Mouse (Mus musculus): Measurements from ENCODE around the gene Pabpn1.

Gene Pabpn1

DNA sequence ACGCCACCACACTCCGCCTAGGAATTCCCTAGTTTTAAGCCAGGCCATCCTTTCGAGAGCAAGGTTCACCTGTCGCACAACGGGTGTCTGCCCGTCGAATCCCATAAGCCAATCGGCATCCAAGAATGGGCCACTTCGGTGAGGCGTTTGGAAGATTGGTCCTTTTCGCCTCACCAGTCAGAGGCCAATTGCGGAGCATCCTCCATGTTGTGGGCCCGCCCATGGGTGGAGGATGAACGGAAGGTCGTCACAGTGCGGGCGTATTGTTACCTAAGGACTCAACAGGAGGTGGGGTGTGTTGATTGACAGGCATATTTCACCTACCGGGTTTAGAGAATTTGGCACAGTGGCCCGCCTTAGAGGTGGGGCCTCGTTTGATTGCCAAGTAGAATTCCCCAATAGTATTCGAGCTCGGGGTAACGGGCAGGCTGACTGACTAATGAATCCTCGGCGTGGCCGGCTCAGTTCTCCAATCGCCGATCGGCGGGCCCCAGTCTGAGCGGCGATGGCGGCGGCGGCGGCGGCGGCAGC, 1.4 kb downstream of the Pabpn1 start:
- DNase-seq (ENCODE audit: low spot score in 2 of 2) = peak; percentile 90 to 93

DNA sequence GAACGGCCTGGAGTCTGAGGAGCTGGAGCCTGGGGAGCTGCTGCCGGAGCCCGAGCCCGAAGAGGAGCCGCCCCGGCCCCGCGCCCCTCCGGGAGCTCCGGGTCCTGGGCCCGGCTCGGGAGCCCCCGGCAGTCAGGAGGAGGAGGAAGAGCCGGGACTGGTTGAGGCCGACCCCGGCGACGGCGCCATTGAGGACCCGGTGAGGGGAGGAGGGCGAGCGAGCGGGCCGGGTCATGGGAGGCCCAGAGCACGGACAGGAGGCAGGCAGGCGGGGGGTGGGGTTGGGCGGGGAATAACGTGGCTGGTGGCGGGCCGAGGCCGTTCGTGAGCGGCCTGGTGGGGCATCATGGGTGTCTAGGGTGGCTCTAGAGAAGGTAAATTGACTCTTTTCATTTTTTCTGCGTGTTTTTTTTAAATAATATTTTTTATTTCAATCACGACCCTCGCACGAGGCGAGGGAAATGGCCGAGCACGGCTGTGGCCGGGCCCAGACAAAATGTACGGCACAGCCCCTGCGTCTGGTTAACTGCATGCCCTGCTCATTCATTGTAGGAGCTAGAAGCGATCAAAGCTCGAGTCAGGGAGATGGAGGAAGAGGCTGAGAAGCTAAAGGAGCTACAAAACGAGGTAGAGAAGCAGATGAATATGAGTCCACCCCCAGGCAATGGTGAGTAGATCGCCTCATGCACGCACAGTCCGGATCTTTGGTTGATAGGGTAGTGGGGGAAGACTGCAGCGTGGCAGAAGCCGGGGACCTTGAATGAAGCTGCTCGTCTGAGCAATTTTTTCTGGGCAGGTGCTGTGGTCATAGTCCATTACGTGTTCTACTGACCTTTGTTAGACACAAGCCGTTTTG, 2.2 kb downstream of the Pabpn1 start:
- peak in 1 of 2 experiments; percentile 49 for DNase-seq (ENCODE audit: low spot score in 2 of 2)

DNA sequence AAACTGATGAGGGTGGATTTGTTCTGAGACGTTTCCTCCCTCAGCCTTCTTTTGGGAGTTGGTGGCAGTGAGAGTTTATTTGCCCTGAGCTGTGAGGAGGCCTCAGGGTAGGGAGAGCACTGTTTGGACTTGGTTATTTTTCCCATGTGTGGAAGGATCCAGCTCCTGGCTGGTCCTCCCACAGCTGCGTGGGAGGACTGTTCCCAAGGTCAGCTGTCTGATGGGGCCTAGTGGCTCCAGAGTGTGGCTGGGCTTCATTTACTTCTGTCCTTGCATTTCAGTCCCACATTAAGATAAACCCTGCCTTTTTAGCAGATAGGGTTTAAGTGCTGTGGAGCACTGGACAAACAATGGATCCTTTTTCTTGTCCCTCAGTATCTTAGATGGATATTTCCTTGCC, 5.1 kb downstream of the Pabpn1 start:
- no peak for DNase-seq (ENCODE audit: low spot score in 2 of 2)

DNA sequence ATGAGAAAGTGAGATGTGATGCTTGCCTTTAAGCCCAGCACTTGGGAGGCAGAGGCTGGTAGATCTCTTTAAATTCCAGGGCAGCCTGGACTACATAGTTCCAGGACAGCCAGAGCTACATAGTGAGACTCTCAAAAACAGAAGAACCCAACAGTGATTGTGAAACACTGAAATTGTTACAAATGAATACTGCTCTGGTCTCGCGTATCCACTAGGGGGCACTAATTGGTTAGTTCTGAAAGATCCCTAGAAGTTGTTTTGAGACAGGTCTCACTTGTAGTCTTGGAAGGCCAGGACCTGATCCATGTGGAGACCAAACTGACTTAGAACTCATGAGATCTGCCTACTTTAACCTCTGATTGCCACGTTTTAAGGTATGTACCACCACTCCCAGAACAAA, 8.1 kb downstream of the Pabpn1 start:
- peak in 1 of 2 experiments; percentile 35 for DNase-seq (ENCODE audit: low spot score in 2 of 2)

DNA sequence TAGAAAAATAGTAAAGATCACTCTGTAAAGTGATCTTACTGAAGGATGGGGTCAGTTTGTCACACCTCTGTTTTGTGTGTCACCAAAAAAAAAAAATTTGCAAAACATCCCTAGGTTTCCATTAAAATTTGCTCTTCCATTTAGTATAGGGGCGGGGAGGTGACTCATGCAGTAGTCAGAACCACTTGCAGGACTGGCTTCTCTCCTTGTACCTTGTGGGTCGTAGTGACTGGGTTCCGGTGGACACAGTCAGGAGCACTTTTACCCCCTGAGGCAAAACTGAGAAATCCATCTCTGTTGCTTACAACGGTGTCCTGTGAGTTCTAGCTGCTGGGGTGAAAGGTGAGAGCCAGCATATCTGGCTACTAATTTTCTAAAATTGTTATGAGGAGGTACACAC, 11.3 kb downstream of the Pabpn1 start:
- DNase-seq (ENCODE audit: low spot score in 2 of 2) = no peak

DNA sequence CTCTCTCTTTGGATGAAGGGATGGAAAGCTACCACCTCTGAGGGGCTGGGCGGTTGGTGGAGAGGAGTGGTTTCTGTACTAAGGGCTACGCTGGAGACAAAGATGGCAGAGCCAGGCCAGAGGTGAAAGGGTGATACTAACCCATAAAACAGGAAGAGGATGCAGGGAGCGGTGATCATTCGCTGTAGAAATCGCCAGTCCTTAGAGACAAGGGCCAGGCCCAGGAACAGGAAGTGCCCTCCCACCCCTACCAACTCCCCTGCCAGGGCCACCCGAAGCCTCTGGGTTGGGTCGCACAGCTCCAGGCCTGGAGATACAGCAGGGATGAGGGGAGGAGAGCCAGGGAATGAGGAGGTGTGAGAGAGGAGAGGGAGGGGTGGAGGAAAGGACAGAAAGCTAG, 16.4 kb downstream of the Pabpn1 start:
- DNase-seq (ENCODE audit: low spot score in 2 of 2) = no peak

DNA sequence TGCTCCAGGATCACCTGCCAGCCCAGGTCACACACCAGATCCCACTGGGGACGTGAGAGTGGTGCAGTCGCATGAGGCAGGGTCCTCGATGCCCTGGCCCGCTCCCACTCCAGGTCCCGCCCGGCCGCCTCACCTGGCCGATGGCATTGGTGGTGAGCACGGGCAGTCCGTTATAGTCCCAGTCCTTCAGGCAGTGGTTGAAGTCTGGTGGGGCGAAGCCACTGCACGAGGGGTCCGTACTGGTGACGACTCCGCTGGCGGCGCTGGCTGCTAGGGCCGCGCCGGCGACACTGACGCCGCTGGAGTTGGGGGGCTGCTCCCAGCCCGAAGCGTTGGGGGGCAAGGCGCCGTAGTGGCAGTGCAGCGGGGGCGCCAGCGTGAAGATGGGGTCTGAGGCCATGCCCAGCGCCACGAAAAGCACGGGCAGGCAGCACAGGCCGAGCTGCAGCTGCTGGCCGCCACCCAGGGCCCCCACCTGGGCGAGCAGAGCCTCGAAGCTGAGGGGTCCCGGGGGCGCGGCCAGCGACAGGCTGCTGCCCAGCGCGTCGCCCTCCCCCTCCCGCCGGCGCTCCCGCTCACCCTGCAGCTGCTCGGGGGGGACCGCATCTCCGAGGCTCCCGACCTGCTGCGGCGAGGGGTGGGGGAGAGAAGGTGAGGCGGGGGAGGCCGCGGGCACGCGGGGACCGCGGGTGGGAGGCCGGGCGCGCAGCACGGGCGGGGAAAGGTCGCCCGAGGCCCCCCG, 20.0 kb downstream of the Pabpn1 start:
- no peak for DNase-seq (ENCODE audit: low spot score in 2 of 2)

DNA sequence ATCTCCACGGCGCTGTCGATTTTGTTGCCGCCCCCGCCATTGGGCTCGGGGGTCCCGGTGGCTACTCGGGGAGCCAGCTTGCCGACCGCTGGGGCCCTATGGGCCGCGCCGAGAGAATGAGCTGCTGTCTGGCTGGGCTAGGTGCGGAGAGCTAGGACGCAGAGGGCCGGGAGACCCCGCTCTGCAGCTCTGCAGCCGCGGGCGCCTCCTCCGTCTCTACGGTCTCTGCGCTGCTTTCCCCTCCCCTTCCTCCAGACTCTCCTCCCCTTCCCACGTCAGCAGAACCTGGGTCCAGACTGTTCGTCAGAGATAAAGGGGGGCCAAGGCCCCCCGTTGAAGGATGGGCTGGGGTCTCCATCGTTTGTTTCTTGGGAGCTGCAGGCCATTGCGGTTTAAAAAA, 20.6 kb downstream of the Pabpn1 start, which contains the start of gene Slc22a17:
Slc22a17 (minus strand) TSS at position 247 of the 400 bp plus-strand sequence.
- DNase-seq (ENCODE audit: low spot score in 2 of 2) = peak in 1 of 2 experiments; percentile 24

DNA sequence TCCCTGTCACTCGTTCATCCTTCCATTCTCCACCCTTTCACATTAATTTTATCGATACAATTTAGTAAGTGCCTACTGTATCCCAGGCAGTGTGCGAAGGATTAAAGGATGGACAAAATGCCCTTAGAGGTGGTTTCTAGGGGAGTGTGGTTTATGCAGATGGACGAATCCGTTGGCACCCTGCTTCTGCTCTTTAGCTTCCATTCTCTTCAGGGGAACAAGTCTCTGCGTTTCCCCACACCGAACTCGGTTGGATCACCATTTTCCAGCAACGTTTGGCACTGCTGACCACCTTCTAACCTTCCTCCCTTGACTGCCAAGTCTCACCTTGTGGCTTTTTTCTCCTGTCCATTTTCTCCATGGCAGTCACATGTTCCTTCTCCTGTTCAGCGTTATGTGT, 21.0 kb downstream of the Pabpn1 start:
- DNase-seq (ENCODE audit: low spot score in 2 of 2) = no peak

DNA sequence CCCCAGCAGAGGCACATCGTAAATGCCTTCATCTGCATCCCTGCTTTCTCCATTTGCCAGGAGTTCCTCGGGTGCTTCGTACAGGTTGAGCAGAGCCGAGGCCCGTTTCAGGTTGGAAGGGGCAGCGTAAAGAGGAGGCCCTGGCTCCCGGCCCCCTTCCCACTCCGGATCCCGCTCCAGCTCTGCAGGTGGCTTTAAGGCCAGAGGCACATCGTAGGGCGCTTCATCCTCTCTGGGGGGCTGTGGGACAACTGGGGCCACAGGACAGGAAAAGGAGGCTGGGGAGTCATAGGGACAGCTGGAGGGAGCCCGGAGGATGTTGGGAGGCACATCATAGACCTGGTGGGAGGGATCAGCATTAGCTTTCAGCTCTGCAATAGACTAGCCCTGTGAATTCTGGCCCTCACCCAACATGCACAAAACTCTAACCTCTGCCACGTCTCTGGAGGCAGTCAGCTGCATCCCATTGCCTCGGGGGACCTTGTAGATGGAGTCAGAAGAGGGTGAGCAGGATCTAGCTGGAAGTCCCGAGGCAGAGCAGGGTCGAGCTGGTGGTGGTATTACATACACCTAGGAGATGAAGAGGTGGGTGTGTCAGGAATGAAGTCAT, 27.9 kb downstream of the Pabpn1 start:
- no peak for DNase-seq (ENCODE audit: low spot score in 2 of 2)

DNA sequence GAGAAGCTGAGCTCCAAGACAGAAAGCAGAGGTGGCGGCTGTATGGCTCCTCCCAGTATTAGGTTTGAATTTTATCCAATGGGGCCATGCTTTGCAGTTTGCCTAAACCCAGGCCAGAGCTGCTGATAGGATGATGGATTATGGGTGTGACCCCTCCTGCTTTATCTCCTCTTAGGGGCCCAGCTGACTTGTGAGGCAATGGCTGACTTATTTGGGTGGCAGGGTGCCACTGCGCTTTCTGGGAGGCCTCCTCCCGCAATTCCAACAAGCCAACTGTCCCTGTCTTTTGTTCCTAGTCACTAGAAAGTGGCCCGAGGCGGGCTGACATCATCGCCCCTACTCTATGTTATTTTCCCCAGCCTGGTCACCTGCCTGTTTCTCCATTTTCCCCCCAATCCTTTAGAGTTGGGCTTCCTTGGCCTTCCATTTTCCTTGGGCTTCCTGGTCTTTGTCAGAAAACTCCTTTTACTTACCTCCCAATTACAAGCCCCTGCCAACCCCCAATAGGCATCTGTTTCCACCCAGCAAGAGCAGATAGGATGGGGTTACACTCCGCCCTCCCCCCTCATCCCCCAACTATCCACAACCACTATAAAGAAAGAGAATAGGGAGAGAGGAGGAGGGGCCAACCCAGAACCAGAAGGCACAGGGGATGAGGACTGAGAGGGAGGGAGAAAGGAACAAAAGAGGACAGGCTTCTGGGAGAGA, 32.5 kb downstream of the Pabpn1 start:
- no peak for DNase-seq (ENCODE audit: low spot score in 2 of 2)

DNA sequence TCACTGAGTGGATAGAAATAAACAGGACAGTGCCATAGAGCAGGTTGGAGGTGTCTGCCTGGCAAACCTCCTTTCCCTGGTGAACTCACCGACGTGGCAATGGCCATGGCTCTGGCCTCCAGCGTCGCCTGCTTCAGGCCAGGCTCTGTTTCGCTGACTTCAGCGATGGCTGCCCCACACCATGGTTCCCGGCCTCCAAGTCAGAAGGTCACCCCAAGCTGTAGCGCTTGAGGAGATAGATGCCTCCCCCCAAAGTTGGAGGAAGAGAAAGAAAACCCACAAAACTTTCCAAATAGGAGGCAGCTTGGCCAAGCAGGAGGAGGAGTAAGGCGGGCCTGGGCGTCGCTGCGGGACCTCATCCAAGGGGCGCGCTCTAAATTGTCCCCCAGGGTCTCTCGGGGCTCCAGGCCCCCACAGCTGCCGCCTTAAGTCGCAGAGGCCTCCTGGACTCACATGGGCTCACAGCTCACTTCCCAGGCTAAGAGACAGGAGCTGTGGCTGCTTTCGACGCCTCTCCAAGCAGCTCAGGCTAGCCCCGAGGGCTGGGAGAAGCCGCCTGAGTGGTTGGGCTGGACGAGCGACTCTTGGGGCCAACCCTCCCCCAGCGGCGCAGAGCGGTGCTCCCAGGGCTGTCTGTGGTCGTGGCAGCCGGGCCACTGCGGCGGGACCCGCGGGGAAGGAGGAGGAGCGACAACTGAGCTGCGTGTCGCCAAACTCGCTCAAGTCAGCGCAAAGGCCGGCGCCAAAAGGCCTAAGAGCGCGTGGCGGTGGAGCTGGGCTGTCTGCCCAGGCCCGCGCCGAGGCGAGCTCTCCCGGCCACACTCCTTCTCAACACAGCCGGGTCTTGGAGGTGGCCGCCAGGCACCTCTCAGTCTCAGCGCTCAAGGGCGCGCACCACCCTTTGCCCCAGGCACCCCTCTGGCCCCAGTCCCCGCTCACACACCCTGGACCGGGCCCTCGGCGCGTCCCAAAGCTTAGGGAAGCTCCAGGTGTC, 33.3 kb downstream of the Pabpn1 start, which contains the start of gene Efs:
Efs (minus strand) TSS at position 778 of the 994 bp plus-strand sequence.
- no peak for DNase-seq (ENCODE audit: low spot score in 2 of 2)

DNA sequence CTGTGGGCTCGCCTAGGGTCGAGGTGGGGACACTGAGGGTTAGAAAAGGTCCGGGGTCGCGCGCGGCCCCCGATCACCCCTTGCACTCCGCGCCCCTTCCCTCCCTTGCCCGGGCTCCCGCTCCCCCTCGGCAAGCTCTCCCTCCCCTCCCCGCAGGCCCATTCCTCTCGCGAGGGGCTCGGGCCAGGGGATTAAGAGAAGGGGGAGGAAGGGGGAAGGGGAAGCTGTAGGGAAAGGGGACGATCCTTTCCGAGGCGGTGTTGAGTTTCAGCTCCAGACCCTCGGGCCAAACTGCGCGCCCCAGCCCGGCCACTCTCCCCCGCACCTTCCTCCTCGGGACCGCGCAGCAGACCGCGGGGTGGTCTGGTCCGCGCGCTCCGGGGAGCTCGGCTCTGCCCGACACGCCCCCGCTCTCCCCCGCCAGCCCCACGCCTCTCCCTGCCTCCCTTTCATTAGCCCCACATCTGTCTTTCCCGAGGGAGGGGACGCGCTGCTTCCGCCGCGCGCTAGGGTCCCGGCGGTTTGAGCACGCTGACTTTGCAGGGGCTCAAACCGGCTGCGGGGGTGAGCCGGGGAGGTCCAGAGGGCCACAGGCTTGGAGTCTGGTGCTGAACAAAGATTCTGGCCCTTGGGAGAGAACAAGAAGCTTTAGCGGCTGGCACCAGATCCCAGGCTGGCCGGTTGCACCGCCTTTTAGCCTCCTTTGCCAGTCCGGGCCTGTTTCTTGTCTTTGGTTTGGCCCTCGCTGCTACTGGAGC, 34.3 kb downstream of the Pabpn1 start:
- DNase-seq (ENCODE audit: low spot score in 2 of 2) = no peak

DNA sequence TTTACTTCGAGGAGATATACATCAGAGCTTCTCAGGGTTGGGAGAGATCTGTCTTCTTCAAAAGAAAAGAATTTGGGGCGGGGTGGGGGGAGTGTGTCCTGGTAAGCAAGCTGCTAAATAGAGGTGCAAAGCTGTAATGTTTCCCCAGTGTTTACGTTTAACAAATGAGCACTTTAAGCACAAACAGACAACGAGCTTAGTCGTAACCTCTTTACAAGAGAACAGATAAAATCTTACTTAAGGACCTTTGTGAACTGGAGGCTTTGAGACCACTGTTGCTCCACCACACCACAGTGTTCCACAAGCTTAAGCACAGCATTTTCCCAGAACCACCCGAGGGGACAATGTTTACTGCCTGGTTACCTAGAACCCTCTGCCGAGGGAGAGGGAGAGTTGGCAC, 35.0 kb downstream of the Pabpn1 start:
- DNase-seq (ENCODE audit: low spot score in 2 of 2) = no peak

DNA sequence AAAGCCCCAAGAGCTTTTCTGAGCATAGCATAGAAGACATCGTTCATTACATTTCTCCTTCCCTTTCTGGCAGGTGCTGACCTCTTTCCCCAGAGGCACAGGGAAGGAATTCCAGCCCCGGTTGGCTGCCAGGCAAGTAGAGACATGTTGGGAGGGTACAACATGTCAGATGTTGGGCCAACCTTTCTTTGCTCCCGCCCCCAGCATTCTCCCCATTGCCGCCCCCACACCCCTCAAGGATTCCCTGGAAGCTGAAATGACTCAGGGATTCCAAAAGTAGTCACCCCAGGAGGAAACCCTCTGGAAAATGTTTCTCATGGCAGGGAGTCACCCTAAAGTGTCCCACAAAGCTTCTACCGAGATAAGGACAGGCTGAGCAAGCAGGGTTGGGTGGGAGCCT, 37.5 kb downstream of the Pabpn1 start:
- DNase-seq (ENCODE audit: low spot score in 2 of 2) = no peak

DNA sequence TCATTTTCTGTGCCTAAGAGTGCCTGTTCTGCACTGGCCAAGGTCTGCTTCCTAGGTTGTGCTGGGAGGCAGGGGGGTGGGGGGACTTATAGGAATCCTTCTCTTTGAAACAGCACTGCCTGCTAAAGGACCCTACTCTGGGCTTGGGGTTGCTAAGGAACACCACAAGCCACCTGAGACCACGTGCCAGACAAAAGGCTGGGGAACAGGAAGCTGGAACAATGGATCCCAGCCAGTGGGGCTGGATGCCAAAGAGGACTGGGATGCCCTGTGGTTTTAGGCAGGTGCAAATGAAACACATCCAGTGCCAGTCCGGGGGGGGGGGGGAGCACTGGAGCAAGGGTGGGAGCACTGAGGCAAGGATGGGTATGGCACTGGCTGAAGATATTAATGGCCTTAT, 38.1 kb downstream of the Pabpn1 start:
- DNase-seq (ENCODE audit: low spot score in 2 of 2) = no peak

DNA sequence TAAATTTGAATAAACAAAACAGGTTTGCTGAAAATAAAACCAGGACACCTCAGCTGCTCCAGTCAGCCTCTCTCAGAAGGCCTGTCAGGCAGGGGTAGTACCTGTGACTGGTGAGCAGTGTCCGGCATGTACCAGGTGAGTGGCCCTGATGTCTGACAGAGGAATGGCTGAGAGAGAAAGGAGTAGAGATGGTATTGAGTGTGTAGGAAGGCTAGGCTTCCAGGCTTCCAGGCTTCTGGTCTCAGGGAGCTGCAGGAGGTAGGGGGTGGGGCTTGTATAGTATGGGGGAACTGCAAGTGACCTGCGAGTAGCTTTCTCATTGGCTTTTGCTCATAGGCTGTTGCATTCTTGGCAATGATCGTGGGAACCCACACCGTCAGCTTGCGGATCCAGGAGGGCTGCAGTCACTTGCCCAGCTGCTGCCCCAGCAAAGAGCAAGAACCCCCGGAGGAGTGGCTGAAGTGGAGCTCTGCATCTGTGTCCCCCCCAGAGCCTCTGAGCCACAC, 40.4 kb downstream of the Pabpn1 start, which contains the start of gene Il25:
Il25 (plus strand) TSS at position 51 of the 506 bp plus-strand sequence.
- DNase-seq (ENCODE audit: low spot score in 2 of 2) = no peak

DNA sequence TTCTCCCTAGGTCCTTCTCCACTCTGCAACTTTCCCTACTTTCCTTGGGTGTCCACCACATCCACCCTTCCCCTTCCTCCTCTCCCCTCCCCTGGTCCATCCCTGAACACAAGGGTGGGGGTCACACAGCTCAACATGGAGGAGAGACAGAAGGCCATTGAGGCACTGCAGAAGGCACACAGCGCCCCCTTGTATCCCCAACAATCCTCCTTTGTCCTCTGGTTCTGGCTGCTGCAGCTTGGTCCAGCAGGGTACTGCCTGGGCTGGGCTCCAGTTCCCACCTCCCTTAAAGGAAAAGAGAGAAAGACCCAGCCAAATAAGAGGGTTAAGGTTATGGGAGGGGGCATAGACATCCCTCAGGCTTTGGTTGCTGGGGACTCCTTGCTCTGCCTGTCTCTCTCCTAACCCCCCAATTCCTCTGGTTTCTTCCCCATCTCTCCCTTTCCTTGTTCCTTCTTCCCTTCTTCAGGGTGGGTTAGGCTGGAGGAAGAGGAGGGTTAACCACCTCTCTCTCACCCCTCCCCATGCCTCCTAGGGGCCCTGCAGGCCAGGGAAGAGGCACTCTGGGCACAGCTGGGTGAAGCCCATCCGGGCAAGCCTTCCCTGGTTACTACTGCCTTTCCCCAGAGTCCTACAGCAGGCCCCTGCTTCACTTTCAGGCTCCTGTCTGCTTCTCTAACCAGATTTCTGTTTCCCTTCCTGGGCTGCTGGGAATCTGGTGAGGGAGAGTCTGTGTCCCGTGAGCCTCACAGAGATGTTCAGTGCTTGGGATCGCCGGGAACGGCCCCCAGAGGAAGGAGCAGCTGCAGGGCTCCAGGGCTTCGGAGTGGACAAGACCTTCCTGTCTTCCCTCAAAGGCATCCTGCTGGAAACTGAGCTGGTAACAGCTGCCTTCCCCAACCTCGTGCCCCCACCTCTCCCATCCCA, 43.9 kb downstream of the Pabpn1 start, which contains the start of gene Cmtm5:
Cmtm5 (plus strand) TSS at position 358 of the 927 bp plus-strand sequence.
- no peak for DNase-seq (ENCODE audit: low spot score in 2 of 2)

All from spleen, postnatal 14 days (tissue).